Mouse (Mus musculus): ENCODE data around the gene Tfeb. TPM values are rescaled to one million over a fixed set of nuclear protein-coding genes. Genes with fewer than 3 reads are reported as not detected.

Tfeb gene
- polyA plus RNA-seq, 1 experiment from 2014 or later: 3.0 TPM

DNA sequence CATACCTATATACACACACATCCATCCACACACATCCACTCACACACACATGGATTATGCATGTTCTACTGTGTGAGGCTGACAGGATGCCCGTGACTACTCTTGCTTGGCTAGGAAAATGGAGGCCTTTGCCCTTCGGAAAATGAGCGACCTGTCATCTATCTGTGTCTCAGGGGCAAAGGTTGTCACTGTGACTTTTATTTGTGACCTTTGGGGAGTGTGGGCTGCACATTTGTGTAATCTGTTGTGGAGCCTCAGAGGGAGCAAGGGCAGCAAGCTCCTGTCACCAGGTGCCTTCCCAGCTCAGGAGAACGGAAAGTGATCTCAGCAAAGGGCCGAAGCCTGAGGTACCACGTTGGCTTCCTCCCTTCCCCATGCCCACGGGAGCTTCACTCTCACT, 25.2 kb downstream of the Tfeb start:
- 83% methylated on average over 7 of the region's 7 CpGs for WGBS
- Histone ChIP-seq H3K9ac (replicated peaks) (no peak overlapping the region), H3K4me3 (no peak overlapping the region), H3K27ac (replicated peaks) (no peak overlapping the region), H3K4me1 (0 out of 2 replicates have a peak, but pooled peaks cover 4% of the 10 kb centered on the region), H3K27me3 (peaks cover 5% of the 10 kb centered on the region; the same call in 1 of the 2 replicates), H3K4me2 (replicated peaks) (no peak overlapping the region), H3K36me3 (no peaks in the 10 kb centered on the region), H3K9me3 (no peaks in the 10 kb centered on the region)
- no peak for ATAC-seq (ENCODE audit: low FRiP score, low read depth)

DNA sequence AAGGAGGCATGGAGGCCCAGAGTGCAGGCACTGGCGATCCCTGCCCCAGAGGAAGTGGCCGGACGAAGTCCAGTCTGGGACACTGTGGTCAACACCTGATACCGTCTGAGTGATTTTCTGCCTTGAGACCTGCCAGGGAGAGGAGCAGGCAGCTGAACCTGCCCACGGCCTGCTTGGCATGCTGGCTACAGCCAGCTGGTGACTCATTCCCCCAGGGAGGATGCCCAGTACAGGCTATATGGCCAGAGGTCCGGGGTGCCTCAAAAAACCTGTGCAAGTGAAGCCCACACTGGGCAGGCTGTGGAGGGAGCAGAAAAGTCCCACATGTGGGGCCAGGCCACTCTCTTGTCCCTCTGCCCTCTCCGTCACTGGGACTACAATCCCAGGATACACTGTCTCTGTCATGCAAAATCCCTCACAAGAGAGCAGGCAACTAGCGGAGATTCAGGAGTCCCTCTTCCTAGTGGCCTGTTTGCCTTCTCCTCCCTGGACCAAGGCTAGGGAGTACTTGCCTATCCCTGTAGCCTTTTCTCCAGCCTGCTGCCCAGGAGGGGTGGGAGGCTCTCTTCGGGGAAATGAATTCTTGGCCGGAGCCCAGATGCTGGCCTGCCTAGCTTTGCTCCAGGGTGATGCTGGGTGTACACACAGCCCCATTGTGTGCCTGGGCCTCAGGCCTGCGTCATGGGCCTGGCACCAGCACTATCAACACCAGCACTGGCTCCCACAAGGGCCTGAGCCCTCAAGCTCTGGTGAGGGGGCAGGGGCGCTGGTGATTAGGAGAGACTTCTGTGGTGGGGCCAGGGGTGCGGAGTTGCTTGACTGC, 25.9 kb downstream of the Tfeb start:
- Histone ChIP-seq H3K36me3 (no peaks in the 10 kb centered on the region), H3K9ac (replicated peaks) (no peak overlapping the region), H3K4me2 (replicated peaks) (no peak overlapping the region), H3K4me1 (0 out of 2 replicates have a peak, but pooled peaks cover 4% of the 10 kb centered on the region), H3K27ac (replicated peaks) (0 out of 2 replicates have a peak overlapping the region, but pooled peaks have one; percentile 30), H3K9me3 (no peaks in the 10 kb centered on the region), H3K4me3 (no peak overlapping the region), H3K27me3 (no peaks in the 10 kb centered on the region)
- ATAC-seq (ENCODE audit: low FRiP score, low read depth): peak; percentile 54; the same call in 1 of the 2 replicates
- WGBS: 74% methylated on average over 13 of the region's 13 CpGs

DNA sequence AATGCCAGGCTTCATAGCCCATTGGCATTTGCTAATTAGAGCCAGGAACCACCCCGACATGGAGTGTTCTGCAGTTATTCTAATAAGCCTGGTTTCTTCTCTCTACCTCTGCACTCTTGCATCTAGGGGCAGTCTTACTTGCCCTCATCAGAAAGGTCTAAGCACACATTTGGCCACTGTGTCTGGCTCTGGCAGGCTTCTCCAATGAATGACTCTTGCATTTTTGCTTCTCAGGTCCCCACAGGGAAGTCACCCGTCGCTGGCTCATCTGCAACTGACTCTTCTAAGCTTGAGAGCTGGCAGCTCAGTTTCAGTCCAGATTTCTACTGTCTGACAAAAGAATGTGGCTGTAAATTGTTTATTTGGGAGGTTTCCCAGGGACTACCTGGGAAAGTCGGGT, 29.2 kb downstream of the Tfeb start:
- ATAC-seq (ENCODE audit: low FRiP score, low read depth): no peak

DNA sequence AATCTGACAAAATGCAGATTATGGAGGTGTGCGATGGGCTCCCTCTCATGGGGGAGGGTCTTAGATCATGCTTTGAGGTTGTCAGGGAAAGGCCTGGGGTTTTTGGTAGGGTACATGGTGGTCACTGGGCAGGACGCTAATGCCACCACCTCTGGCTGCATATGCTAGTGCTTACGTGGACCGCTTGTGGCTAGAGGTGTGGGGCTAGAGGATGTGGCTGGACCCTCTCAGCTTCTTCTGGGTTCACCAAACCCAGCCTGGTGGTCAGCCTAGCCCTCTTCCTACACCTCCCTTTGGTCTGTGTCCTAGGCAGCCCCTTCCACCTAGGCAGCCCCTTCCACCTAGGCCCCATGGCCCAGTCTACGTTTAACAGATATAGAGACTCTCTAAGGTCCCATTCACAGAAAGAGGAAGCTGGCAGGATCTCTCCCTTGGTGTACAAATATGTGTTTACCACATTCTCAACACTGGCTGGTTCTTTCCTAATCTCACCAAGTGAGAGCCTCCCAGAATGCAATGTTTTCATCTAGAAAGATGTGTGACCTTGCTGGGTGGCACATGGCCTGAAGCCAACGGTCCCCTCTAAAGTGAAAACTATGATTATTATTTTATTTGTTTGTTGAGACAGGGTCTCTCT, 29.7 kb downstream of the Tfeb start:
- Histone ChIP-seq H3K9ac (replicated peaks) (no peak overlapping the region), H3K4me3 (no peak overlapping the region), H3K36me3 (no peaks in the 10 kb centered on the region), H3K9me3 (no peaks in the 10 kb centered on the region), H3K4me1 (0 out of 2 replicates have a peak, but pooled peaks cover 4% of the 10 kb centered on the region), H3K27ac (replicated peaks) (no peak overlapping the region), H3K4me2 (replicated peaks) (no peak overlapping the region), H3K27me3 (peaks cover 3% of the 10 kb centered on the region; the same call in 1 of the 2 replicates)
- 93% methylated on average over 6 of the region's 6 CpGs for WGBS
- no peak for ATAC-seq (ENCODE audit: low FRiP score, low read depth)

More for the DNA sequence above, 29.2 kb downstream of the Tfeb start:
- Histone ChIP-seq H3K4me3 (no peak overlapping the region), H3K9ac (replicated peaks) (no peak overlapping the region), H3K9me3 (no peaks in the 10 kb centered on the region), H3K4me1 (0 out of 2 replicates have a peak, but pooled peaks cover 4% of the 10 kb centered on the region), H3K4me2 (replicated peaks) (no peak overlapping the region), H3K27me3 (peaks cover 3% of the 10 kb centered on the region; the same call in 1 of the 2 replicates), H3K27ac (replicated peaks) (no peak overlapping the region), H3K36me3 (no peaks in the 10 kb centered on the region)
- 81% methylated on average over 4 of the region's 4 CpGs for WGBS

DNA sequence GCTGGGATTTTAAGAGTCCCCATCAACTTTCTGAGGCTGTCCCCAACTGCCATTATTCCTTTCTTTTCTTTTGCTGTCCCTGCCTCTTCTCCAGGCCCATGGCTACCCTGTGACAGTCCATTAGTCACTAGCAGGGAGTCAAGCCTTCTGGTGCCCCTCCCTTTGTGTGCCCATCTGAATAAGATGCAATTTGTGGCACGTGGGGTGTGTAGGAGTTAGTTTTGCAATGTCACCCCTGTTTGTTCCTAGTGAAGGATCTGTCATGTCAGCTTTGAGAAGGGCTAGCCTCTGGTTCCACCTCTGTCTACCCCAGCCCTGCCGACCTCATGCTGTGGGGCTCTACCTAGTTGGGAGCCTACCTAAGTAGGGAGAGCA, 30.2 kb downstream of the Tfeb start:
- Histone ChIP-seq H3K4me3 (no peak overlapping the region), H3K4me1 (0 out of 2 replicates have a peak, but pooled peaks cover 4% of the 10 kb centered on the region), H3K9ac (replicated peaks) (no peak overlapping the region), H3K4me2 (replicated peaks) (no peak overlapping the region), H3K27ac (replicated peaks) (no peak overlapping the region), H3K36me3 (no peaks in the 10 kb centered on the region), H3K27me3 (peaks cover 3% of the 10 kb centered on the region; the same call in 1 of the 2 replicates), H3K9me3 (peaks cover 3% of the 10 kb centered on the region)
- WGBS: 71% methylated on average over 2 of the region's 2 CpGs
- ATAC-seq (ENCODE audit: low FRiP score, low read depth): no peak

DNA sequence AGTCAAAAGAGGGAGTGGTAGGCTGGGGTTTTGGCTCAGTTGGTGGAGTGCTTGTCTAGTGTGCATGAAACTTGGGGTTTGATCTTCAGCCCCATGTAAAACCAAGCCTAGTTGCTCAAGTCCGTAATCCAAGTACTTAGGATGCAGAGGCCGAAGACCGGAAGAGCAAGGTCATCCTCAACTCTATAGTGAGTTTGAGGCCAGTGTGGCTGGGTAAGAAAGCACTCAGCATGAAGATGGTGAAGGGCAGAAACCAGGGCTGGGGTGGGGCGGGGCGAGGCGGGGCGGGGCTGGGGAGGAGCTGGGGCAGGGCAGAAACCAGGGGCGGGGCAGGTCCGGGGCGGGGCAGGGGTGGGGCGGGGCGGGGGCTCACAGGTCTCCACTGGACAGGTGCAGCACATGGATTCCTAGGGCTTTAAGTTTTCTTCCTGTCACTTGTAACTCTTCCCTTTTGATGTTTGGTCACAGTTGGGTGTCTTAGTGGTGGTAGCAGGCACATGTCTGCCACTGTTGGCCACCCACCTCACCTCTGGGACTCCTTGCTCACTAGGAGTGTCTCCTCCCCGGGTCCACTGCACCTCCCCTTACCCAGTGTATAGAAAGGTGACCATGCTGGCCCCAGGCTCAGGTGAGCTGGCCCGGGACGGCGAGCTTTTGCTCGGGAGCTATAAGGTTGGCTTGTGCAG, 30.8 kb downstream of the Tfeb start:
- H3K4me1 ChIP-seq: 0 out of 2 replicates have a peak, but pooled peaks cover 4% of the 10 kb centered on the region
- H3K27ac ChIP-seq (replicated peaks): no peak overlapping the region
- no peak overlapping the region for H3K4me3 ChIP-seq
- H3K27me3 ChIP-seq: peaks cover 3% of the 10 kb centered on the region; the same call in 1 of the 2 replicates
- H3K9me3 ChIP-seq: peaks cover 9% of the 10 kb centered on the region
- ATAC-seq (ENCODE audit: low FRiP score, low read depth): no peak
- no peak overlapping the region for H3K4me2 ChIP-seq (replicated peaks)
- H3K36me3 ChIP-seq: no peaks in the 10 kb centered on the region
- H3K9ac ChIP-seq (replicated peaks): no peak overlapping the region
- WGBS: 44% methylated on average over 17 of the region's 17 CpGs

DNA sequence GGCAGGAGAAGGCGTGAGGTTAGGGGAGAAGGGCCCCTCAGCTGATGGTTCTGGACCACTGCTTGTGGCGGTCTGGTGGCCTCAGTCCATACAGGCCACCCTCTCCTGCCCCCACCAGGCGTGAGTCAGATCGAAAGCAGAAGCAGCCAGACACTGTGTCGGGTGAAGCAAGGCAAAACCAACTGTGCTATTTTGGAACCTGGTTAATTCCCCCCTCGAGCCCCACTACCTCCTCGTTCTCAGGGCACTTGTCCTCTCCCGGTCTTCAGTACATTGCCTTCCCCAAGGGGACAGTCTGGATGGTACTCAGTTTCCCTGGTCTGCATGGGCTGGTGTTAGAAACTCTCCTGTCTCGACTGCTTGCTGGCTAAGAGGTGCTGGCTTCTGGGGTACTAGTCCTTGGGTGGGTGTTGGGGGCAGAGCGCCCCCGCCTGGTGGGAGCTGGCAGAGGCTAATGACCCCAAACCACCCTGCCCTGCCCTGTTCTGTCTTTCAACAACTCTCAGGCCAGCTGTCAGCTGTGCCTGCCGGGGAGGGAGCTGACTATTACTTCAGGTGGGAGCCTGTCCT, 32.0 kb downstream of the Tfeb start:
- no peak for ATAC-seq (ENCODE audit: low FRiP score, low read depth)
- H3K4me1 ChIP-seq: no peaks in the 10 kb centered on the region

DNA sequence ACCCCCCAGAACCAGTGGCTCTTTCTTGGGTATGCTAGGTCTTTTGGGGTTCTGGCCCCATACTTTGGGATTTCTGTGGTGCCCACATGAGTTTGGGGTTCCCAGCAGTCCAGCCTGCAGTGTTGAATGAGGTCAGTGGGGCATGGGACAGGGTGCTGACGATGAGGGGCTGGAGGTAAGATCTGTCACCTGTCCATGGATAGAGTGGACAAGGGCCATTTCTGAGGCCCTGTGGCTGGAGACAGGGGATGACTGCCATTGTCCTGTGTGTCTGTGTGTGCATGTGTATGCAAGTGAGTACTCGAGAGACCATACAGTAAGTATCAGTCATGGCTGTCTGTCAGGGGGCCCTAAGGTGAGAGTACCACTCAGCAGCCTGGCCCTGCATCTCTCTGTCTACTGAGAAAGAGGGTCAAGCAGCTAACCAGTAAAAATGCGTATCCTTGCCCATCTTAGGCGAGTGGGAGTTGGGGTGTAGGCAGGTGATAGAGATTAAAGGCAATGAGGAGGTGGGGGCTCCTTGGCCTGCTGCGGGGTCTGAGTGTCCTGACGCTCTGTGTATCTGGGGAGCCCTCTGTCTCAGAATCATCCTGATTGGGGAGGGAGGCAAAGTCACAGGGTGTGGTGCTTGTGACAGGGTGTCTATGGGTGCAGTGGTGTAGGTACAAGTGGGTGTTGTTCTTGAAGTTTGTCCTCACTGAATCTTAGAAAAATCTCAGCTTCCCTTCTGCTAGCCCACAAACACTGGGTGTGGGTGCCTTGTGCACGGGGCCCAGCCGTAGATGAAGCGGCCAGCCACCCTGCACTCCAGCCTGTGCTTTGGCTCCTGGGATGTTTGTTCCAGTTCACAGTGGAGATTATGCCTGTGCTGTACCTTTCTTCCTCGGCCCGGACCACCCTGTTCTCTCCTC, 32.8 kb downstream of the Tfeb start:
- no peak for ATAC-seq (ENCODE audit: low FRiP score, low read depth)

More for the DNA sequence above, 32.0 kb downstream of the Tfeb start:
- no peak overlapping the region for H3K4me2 ChIP-seq (replicated peaks)
- H3K9ac ChIP-seq (replicated peaks): no peak overlapping the region
- H3K27me3 ChIP-seq: peaks cover 3% of the 10 kb centered on the region; the same call in 1 of the 2 replicates
- H3K9me3 ChIP-seq: peaks cover 11% of the 10 kb centered on the region
- no peak overlapping the region for H3K27ac ChIP-seq (replicated peaks)
- no peaks in the 10 kb centered on the region for H3K36me3 ChIP-seq
- no peak overlapping the region for H3K4me3 ChIP-seq
- 56% methylated on average over 12 of the region's 12 CpGs for WGBS

DNA sequence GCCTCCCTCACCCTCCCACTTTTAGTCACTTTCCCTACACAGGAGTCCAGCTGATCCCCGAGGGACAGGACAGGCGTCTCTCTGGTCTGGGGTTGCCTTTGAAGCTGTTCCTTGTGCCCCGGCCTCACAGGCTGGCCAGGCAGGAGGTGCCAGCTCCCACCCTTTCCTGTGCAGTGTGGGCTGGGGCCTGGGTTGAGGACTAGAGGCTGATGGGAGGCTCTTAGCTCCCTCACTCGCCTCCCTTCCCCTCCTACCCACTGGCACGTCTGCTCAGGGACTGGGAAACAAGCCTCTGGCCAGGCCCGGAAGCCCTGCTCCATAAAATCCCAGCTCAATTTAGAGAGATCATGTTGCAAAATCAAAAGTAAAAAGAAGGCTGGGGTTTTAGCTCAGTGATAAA, 36.8 kb downstream of the Tfeb start:
- no peak for ATAC-seq (ENCODE audit: low FRiP score, low read depth)
- no peak overlapping the region for H3K27ac ChIP-seq (replicated peaks)
- no peaks in the 10 kb centered on the region for H3K4me1 ChIP-seq
- WGBS: 70% methylated on average over 6 of the region's 6 CpGs
- no peak overlapping the region for H3K9ac ChIP-seq (replicated peaks)
- peaks cover 3% of the 10 kb centered on the region; the same call in 1 of the 2 replicates for H3K27me3 ChIP-seq
- H3K4me3 ChIP-seq: no peak overlapping the region
- no peak overlapping the region for H3K4me2 ChIP-seq (replicated peaks)
- peaks cover 11% of the 10 kb centered on the region for H3K9me3 ChIP-seq
- no peaks in the 10 kb centered on the region for H3K36me3 ChIP-seq

More for the DNA sequence above, 32.8 kb downstream of the Tfeb start:
- Histone ChIP-seq H3K36me3 (no peaks in the 10 kb centered on the region), H3K27me3 (peaks cover 3% of the 10 kb centered on the region; the same call in 1 of the 2 replicates), H3K4me3 (no peak overlapping the region), H3K4me1 (no peaks in the 10 kb centered on the region), H3K9ac (replicated peaks) (no peak overlapping the region), H3K4me2 (replicated peaks) (no peak overlapping the region), H3K9me3 (peaks cover 11% of the 10 kb centered on the region), H3K27ac (replicated peaks) (no peak overlapping the region)
- 87% methylated on average over 11 of the region's 11 CpGs for WGBS

DNA sequence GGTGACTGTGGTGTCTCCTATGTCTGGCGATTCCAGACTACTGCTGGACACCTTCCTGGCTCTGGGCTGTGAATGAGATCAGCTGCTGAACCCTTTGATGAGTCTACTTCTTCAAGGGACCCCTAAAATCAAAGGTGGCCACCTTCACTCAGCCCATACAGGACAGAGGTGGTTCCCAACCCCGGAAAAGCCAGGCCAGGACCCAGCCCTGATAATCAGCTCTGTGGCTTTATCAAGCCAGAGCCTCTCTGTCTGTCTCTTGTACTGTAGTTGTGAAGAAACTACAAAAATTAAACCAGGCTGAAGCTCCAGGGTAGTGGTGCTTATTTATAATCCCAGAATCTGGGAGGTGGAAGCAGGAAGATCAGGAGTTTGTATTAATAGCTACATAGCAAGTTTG, 40.3 kb downstream of the Tfeb start:
- H3K9me3 ChIP-seq: peaks cover 7% of the 10 kb centered on the region
- H3K4me2 ChIP-seq (replicated peaks): no peak overlapping the region
- H3K27me3 ChIP-seq: 0 out of 2 replicates have a peak, but pooled peaks cover 6% of the 10 kb centered on the region
- no peaks in the 10 kb centered on the region for H3K36me3 ChIP-seq
- H3K27ac ChIP-seq (replicated peaks): no peak overlapping the region
- no peaks in the 10 kb centered on the region for H3K4me1 ChIP-seq
- no peak overlapping the region for H3K9ac ChIP-seq (replicated peaks)
- WGBS: 78% methylated on average over 2 of the region's 2 CpGs
- ATAC-seq (ENCODE audit: low FRiP score, low read depth): no peak
- H3K4me3 ChIP-seq: no peak overlapping the region

DNA sequence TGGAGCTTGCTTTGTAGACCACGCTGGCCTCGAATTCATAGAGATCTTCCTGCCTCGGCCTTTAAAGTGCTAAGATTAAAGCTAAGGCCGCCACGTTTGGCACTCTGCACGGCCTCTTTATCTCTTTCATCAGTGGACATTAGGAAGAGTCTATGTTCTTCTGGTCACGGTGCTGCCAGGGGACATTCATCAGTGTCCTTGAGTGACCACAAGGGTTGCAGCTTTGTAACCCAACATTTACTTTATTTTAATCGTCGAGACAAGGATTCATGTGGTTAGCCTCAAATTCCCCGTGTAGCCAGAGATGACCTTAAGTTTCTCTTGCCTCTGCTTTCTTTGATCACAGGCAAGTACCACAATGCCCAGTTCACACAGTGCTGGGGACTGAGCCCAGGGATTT, 43.6 kb downstream of the Tfeb start:
- Histone ChIP-seq H3K4me1 (no peaks in the 10 kb centered on the region), H3K36me3 (no peaks in the 10 kb centered on the region), H3K9ac (replicated peaks) (no peak overlapping the region), H3K4me2 (replicated peaks) (no peak overlapping the region), H3K27ac (replicated peaks) (no peak overlapping the region), H3K27me3 (0 out of 2 replicates have a peak, but pooled peaks cover 9% of the 10 kb centered on the region), H3K9me3 (no peaks in the 10 kb centered on the region), H3K4me3 (no peak overlapping the region)
- 84% methylated on average over 10 of the region's 10 CpGs for WGBS
- no peak for ATAC-seq (ENCODE audit: low FRiP score, low read depth)
